Mouse (Mus musculus) midbrain, embryonic 11.5 days (tissue): Measurements from ENCODE around the gene 1810009A15Rik. TPM values are rescaled to one million over a fixed set of nuclear protein-coding genes. Genes with fewer than 3 reads are reported as not detected.

Experiments used
- ATAC-seq: fragments of 200-750 bp; cut with Nextera tagmentation; 2 replicates; pipeline ENCODE4 v1.8.0; 2017; ENCODE audit warnings: moderate TSS enrichment, moderate library complexity; ENCODE audit not compliant: low FRiP score
- DNase-seq: peaks from one replicate; pipeline ENCODE4 v3.0.0; 2015; ENCODE audit warnings: low spot score; ENCODE audit errors: missing footprints
- H3K27ac ChIP-seq: fragments of 300-500 bp; sonication (generic); 2 replicates; pipeline ENCODE4 v1.5.1; 2014; ENCODE audit warnings: low read depth, low read length
- H3K27me3 ChIP-seq: fragments of 300-500 bp; sonication (generic); 2 replicates; pipeline ENCODE4 v1.6.1; 2014; ENCODE audit warnings: mild to moderate bottlenecking, low read length, moderate library complexity, mixed read lengths; ENCODE audit not compliant: control insufficient read depth, insufficient read depth
- H3K36me3 ChIP-seq: fragments of 300-500 bp; sonication (generic); 2 replicates; pipeline ENCODE4 v1.6.1; 2014; ENCODE audit warnings: mild to moderate bottlenecking, low read length, moderate library complexity, mixed read lengths; ENCODE audit not compliant: control insufficient read depth, insufficient read depth
- H3K4me1 ChIP-seq: fragments of 300-500 bp; sonication (generic); 2 replicates; pipeline ENCODE4 v1.6.1; 2014; ENCODE audit warnings: low read length; ENCODE audit not compliant: control insufficient read depth, insufficient read depth
- H3K4me2 ChIP-seq: fragments of 300-500 bp; sonication (generic); 2 replicates; pipeline ENCODE4 v1.6.1; 2014; ENCODE audit warnings: mild to moderate bottlenecking, moderate library complexity
- H3K4me3 ChIP-seq: fragments of 300-500 bp; sonication (generic); 2 replicates; pipeline ENCODE4 v1.5.1; 2014; ENCODE audit warnings: low read depth, low read length
- H3K9ac ChIP-seq: fragments of 300-500 bp; sonication (generic); 2 replicates; pipeline ENCODE4 v1.6.1; 2014; ENCODE audit warnings: low read length
- H3K9me3 ChIP-seq: fragments of 300-500 bp; sonication (generic); 2 replicates; pipeline ENCODE4 v1.6.1; 2016; ENCODE audit warnings: low read length; ENCODE audit not compliant: control insufficient read depth
- WGBS: fragments of 180-500 bp; shearing (Covaris S2); extraction: QIAGEN DNeasy Blood & Tissue Kit; methylation state at CpG from one replicate; pipeline ENCODE4 v1.1.7; 2014; 5-methylcytosine and 5-hydroxymethylcytosine counted together
- polyA plus RNA-seq: library from polyadenylated mRNA; unstranded; fragments of >200 nt; fragmentation: Nextera tagmentation; extraction: Ambion mirVana; gene quantifications from 2 replicates; pipeline ENCODE4 v1.2.1, GENCODE M21; 2014

Gene 1810009A15Rik
- polyA plus RNA-seq, 1 experiment from 2014 or later, result 115 TPM

- peaks cover 6% of the 10 kb centered on the region for H3K4me1 ChIP-seq
- ATAC-seq, result no peak
- no peak overlapping the region for H3K9ac ChIP-seq
- H3K4me2 ChIP-seq, result no peak overlapping the region
- H3K27ac ChIP-seq, result no peak overlapping the region
- H3K36me3 ChIP-seq, result peaks cover 26% of the 10 kb centered on the region
- H3K27me3 ChIP-seq, result no peaks in the 10 kb centered on the region
- WGBS, result 97% methylated on average over 5 of the region's 5 CpGs
- no peaks in the 10 kb centered on the region for H3K9me3 ChIP-seq
- no peak for DNase-seq
- H3K4me3 ChIP-seq, result no peak overlapping the region
Measured at GRCm38 (mm10) chr19:8903412-8903811, 14.8 kb downstream of the 1810009A15Rik start.

- no peak overlapping the region for H3K9ac ChIP-seq
- no peak for ATAC-seq
- H3K27ac ChIP-seq, result no peak overlapping the region
- H3K4me3 ChIP-seq, result no peak overlapping the region
- WGBS, result 95% methylated on average over 6 of the region's 6 CpGs
- H3K4me1 ChIP-seq, result no peaks in the 10 kb centered on the region
- H3K4me2 ChIP-seq, result no peak overlapping the region
- no peaks in the 10 kb centered on the region for H3K9me3 ChIP-seq
- no peak for DNase-seq
- H3K36me3 ChIP-seq, result peaks cover 51% of the 10 kb centered on the region
- H3K27me3 ChIP-seq, result no peaks in the 10 kb centered on the region
Measured at GRCm38 (mm10) chr19:8908531-8908930, 19.9 kb downstream of the 1810009A15Rik start.

GRCm38 (mm10) chr19:8911810-8912209 lies 23.2 kb downstream of the 1810009A15Rik start:
- Histone ChIP-seq H3K9ac (no peak overlapping the region), H3K4me2 (no peak overlapping the region), H3K9me3 (no peaks in the 10 kb centered on the region), H3K4me3 (no peak overlapping the region), H3K27me3 (no peaks in the 10 kb centered on the region), H3K4me1 (no peaks in the 10 kb centered on the region), H3K36me3 (peaks cover 67% of the 10 kb centered on the region), H3K27ac (no peak overlapping the region)
- no peak for ATAC-seq
- DNase-seq, result no peak
- 85% methylated on average over 5 of the region's 5 CpGs for WGBS

- ATAC-seq, result no peak
- no peak for DNase-seq
- Histone ChIP-seq H3K4me1 (no peaks in the 10 kb centered on the region), H3K36me3 (peaks cover 52% of the 10 kb centered on the region), H3K27me3 (no peaks in the 10 kb centered on the region), H3K4me2 (no peak overlapping the region), H3K27ac (no peak overlapping the region), H3K9ac (no peak overlapping the region), H3K9me3 (no peaks in the 10 kb centered on the region), H3K4me3 (no peak overlapping the region)
- 95% methylated on average over 3 of the region's 3 CpGs for WGBS
Measured at GRCm38 (mm10) chr19:8914212-8914611, 25.6 kb downstream of the 1810009A15Rik start.

- Histone ChIP-seq H3K36me3 (peaks cover 23% of the 10 kb centered on the region), H3K9me3 (no peaks in the 10 kb centered on the region), H3K9ac (no peak overlapping the region), H3K4me2 (no peak overlapping the region), H3K4me1 (peaks cover 14% of the 10 kb centered on the region), H3K4me3 (no peak overlapping the region), H3K27me3 (no peaks in the 10 kb centered on the region), H3K27ac (no peak overlapping the region)
- ATAC-seq, result no peak
- WGBS, result 91% methylated on average over 3 of the region's 3 CpGs
- no peak for DNase-seq
Measured at GRCm38 (mm10) chr19:8919000-8919399, 30.3 kb downstream of the 1810009A15Rik start.

- WGBS, result 74% methylated on average over 6 of the region's 6 CpGs
- Histone ChIP-seq H3K36me3 (peaks cover 17% of the 10 kb centered on the region), H3K27ac (peak overlapping the region; percentile 60; the same call in 1 of the 2 replicates), H3K9me3 (no peaks in the 10 kb centered on the region), H3K4me2 (peak overlapping the region; percentile 70), H3K9ac (peak overlapping the region; percentile 73), H3K4me1 (peaks cover 14% of the 10 kb centered on the region), H3K4me3 (peak overlapping the region; percentile 77), H3K27me3 (no peaks in the 10 kb centered on the region)
- ATAC-seq, result no peak
- no peak for DNase-seq
Measured at GRCm38 (mm10) chr19:8919684-8920072, 31.0 kb downstream of the 1810009A15Rik start.

- 4% methylated on average over 40 of the region's 50 CpGs for WGBS
- Histone ChIP-seq H3K36me3 (peaks cover 12% of the 10 kb centered on the region), H3K9me3 (no peaks in the 10 kb centered on the region), H3K4me2 (peak within 1 kb of the TSS; percentile 70), H3K4me3 (peak within 1 kb of the TSS; percentile 77), H3K27ac (peak within 1 kb of the TSS; percentile 60), H3K9ac (peak within 1 kb of the TSS; percentile 73), H3K27me3 (no peaks in the 10 kb centered on the region), H3K4me1 (peaks cover 14% of the 10 kb centered on the region)
- peak; percentile 99 for ATAC-seq
- peak; percentile 99 for DNase-seq
Measured at GRCm38 (mm10) chr19:8920073-8920736, 31.6 kb downstream of the 1810009A15Rik start, which contains the start of gene B3gat3. Gene B3gat3 (plus strand): TSS chr19:8920374.

GRCm38 (mm10) chr19:8920836-8921291 lies 32.2 kb downstream of the 1810009A15Rik start:
- Histone ChIP-seq H3K9ac (peak overlapping the region; percentile 73), H3K27me3 (no peaks in the 10 kb centered on the region), H3K4me3 (peak overlapping the region; percentile 77), H3K9me3 (no peaks in the 10 kb centered on the region), H3K27ac (peak overlapping the region; percentile 60), H3K4me1 (peaks cover 14% of the 10 kb centered on the region), H3K4me2 (peak overlapping the region; percentile 70), H3K36me3 (peaks cover 5% of the 10 kb centered on the region; the same call in 1 of the 2 replicates)
- ATAC-seq, result peak; percentile 29; the same call in 1 of the 2 replicates
- no peak for DNase-seq
- 3% methylated on average over 6 of the region's 6 CpGs for WGBS

- no peak for ATAC-seq
- Histone ChIP-seq H3K27ac (no peak overlapping the region), H3K9ac (no peak overlapping the region), H3K4me1 (peaks cover 14% of the 10 kb centered on the region), H3K27me3 (no peaks in the 10 kb centered on the region), H3K4me2 (no peak overlapping the region), H3K9me3 (no peaks in the 10 kb centered on the region), H3K36me3 (no peaks in the 10 kb centered on the region; the same call in 1 of the 2 replicates), H3K4me3 (no peak overlapping the region)
- no peak for DNase-seq
- WGBS, result 81% methylated on average over 9 of the region's 9 CpGs
Measured at GRCm38 (mm10) chr19:8921741-8922140, 33.1 kb downstream of the 1810009A15Rik start.
